Mouse (Mus musculus) neural tube, embryonic 10.5 days (tissue): ENCODE results near the gene Fer1l5.
A peak's percentile ranks its signal among the peaks of the same experiment; 100 is the strongest.

Source experiments
- DNase-seq: peaks from one replicate; pipeline ENCODE4 v3.0.0-alpha.2; 2017; ENCODE audit warnings: low spot score; ENCODE audit errors: extremely low spot score

Gene Fer1l5

DNA sequence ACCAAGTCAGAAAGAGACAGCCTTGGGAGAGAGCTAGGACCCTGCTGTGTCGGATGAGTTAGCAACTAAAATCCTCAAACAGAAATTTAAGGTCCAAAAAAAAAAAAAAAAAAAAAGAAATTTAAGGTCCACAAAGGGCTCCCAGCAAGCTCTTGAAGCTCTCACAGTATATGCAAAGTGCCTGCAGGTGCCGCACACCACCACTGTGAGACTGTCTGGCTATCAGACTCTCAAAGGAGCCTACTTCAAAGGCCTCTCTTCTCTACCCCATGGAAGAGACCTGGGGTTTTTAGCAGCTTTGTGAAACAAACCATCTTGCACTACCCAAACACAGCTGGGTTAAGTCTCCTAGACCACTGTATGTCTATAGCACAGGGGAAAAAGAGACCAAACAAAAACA, 57.4 kb downstream of the Fer1l5 start:
- no peak for DNase-seq

DNA sequence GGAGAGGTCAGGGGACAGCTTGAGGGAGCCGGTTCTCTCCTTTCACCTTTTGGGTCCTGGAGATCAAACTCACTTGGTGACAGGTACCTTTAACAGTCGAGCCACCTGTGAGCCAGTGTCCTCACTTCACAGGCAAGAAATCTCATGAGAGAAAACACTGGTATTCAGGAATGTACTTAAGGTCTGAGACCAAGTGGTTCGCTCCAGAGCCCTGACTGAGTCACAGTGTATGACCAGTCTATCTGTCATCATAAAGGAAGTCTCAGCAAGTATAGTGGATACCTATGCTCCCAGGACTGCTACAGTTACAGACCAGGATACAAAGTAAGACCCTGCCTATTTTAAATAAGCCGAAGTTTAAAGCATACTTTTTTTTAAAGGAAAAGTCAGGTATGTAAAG, 60.9 kb downstream of the Fer1l5 start:
- no peak for DNase-seq

DNA sequence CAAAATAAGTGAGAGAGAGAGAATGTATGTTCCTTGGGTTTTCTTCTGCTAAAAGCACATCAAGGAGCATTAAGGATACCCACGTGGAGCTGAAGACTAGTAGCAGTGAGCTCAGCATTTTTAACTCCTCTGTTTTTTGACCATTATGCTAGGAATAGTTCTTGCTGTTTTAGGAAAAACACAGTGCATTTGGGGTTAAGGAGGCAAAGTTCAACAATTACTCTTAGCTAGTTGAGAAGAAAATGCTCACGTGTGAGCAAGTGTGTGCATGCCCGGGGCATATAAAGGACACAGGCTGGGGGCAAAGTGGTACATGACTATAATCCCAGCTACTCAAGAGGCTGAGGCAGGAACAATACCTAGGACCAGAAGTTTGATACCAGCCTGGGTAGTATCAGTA, 61.5 kb downstream of the Fer1l5 start:
- DNase-seq: no peak

DNA sequence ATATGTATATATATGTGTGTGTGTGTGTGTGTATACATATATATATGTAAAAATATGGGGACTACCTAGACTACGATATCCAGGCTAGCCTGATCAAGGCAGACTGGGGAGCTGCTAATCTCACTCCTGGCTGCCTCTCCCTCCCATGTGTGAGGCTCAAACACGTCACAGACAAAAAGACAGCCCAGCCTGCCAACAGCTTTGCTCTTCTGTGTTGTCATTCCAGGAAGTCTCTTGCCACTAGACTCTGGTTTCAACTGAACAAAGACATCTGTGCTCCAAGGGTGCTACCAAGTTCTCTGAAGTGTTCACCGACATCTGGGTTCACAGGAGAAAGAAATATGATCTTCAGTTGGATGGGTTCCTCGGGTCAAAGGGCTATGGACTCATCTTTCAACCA, 63.0 kb downstream of the Fer1l5 start:
- no peak for DNase-seq

DNA sequence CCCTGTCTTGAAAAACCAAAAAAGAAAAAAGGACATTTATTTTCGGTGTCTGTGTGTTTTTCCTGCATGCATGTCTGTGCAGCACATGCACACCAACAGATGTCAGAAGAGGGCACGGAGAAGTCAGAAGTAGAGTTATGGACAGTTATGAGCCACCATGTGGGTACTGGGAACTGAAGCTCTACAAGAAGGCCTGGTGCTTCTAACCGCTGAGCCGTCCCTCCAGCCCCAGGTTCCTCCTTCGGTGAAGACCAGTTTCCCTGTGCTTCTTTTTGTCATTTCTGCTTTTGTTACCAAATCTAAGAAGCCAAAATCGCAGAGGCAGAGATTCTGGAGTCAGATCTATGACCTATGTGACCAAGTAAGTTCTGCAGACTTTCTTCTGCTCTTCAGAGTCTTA, 64.4 kb downstream of the Fer1l5 start:
- DNase-seq: no peak

DNA sequence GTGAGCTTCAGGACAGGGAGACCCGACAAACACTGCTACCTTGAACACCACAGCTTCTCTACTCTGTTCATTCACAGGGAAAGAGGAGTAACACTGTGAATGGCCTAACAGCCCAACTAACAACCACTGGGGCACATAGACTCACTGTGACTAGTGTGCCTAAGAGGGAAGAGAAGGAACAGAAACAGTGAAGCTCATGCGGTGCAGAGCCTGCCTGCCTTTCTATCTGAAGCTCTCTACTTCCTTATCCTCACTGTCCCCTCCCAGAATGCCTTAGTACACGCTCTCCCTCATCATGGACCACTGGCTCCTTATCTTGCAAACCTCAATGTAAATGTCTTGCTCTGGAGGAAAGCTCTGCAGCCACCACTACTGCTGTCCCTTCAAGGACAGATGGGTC, 65.1 kb downstream of the Fer1l5 start:
- DNase-seq: no peak

DNA sequence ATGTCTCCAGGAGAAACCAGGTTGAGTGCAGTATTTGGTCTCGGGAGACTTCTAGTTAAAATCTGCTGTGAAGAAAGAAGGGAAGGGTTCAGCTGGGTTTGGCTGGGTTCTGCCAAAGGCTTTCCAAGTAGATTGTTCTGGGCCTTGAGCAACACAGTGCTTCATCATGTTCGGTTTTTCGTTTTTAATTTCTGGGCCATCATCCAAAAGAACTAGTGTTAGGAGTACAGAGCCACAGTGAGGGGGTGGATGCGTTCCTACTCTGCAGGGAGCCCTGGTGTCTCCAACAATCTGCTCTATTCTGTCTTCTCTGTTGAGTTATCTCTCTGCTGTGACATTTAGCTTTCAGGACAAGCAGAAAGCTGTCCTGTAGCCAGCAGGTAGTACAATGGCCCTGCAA, 69.0 kb downstream of the Fer1l5 start:
- DNase-seq: no peak

DNA sequence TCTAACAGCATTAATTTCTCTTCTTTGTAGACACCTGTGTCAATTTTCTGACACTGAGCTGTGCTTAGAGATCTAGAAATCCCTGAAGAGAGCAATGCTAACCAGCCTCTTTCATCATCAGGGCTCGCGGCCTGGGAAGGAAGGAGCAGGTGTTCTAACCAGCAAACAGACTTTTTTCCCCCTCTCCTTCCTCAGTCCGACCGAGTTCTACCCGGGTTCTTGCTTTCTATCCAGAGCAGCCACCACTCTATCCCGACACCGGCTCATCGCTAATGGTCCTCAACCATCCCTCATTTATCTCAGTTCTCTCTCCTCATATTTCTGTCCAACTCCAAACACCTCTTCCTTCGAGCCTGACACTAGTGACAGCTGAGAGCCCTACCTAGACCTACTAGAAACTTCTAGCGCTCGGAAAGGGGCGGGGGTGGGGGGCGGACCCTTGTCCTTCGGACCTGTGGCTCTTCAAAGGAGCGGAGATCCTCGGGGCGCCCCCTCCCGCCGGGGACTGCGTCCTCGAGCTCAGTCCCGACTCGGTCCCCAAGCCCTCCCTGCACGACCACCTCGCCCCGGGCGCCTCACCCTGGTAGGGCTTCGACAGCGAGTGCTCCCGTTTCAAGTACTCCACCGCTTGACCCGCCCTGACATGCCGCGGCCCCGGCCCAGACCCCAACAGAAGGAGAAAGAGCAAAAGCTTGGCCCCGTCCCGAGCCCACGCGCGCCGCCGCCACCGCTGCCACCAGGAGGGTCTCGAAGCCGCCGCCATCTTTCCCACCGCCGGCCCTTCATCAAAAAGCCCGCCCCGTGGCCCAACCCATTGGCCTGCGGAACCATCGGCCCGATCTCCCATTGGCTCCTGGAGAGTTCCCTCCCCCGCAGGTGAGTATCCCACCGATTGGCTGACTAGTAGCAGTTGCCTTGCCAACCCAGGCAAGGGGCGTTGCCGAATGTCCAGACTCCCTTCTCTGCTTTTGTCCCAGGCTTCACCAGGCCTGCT, 72.7 kb downstream of the Fer1l5 start, which contains the start of gene Lman2l:
Gene Lman2l (minus strand): TSS at position 801 of the 994 bp plus-strand sequence.
- peak; percentile 95 for DNase-seq

DNA sequence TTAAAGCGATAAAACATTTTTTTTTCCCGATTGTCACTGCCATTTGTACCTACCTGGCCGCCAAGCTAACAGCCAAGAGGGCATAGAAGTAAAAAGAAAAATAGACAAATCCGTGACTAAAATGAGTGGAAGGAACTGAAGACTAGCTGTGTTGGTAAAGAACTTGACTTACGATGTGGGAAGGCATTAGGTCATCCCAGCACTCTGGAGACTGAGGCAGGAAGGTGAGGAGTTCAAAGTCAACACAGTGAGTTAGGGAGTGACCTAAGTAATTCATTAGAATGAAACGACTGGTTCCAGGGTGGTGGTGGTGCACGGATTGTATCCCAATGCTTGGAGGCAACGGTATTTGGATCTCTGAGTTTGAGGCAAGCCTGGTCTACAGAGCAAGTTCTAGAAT, 73.4 kb downstream of the Fer1l5 start:
- no peak for DNase-seq

DNA sequence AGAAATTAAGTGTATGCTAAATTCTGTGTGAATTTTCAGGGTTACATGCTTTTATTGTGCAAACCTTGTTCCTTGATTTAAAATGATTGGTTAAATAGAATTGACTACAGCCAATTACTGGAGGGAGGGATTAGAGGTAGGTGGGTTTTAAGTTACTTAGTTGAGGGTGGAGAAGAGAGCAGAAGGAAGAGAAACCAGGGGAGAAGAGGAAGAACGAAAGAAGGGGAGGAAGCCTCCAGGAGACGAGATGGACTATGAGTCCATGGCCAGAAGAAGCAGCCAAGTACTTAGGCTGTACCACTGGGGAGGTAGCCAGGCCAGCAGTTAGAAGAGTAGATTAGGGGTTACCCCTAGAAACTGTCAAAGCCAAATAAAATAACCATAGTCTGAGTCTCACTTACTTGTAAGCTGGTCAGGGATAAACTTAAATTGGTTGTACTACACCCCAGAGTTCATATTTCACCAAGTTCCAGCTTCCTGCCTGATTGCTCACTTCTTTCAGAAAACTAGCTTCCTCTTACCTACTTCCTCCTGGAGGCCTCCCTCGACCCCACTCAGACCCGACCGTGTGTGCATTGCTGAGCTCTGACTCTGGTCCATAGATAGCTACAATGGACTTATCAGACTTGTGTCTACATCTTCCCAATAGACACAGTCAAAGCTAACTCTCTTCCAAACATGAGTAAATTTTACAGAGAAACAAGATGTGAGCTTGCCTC, 74.2 kb downstream of the Fer1l5 start:
- no peak for DNase-seq

DNA sequence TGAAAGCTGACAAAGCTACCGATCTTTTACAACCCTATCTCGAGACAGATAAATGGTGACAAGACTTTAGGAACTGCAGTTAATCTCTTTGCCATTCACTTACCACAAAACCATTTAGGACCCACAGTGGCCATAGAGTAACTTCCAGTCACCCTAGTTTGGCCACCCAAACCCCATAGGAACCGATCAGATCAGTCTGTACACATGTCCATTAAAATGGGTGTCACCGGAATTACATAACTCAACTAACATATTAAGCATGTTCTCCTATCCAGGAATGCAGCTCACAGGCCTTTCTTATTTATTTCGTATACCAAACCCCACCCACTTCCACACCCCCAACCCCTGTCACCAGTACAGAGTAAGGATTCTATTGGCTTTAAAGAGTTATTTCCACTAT, 74.8 kb downstream of the Fer1l5 start:
- no peak for DNase-seq

DNA sequence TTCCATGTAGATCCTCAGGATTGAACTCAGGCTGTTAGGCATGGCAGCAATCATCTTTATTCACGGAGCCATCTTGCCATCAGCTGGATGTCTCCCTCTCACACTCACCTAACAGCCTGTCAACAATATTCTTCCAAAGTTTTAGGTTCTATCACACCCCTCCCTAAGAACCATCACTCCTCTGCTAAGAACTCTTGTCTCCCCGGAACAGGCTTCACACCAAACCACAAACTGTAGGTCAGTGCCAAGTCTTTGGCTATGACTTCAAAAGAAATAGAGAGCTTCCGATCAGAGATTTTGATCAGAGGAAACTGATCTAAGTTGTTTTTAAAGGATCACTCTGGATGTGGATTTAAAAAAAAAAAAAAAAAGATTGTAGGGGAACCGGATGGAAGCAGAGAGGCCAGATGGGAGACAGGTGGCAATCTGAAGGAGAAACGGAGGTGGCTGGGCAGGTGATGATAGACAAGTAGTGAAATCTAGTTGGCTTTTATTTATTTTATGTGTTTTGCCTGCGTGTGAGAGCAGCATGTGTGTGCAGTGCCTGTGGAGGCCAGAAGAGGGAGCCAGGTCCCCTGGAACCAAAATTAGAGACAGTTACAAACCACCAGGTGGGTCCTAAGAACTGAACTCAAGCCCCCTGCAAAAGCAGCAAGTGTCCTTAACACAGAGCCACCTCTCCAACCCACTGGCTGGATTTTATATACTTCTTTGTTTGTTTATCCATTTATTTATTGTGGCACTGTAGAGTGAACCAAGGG, 82.1 kb downstream of the Fer1l5 start:
- no peak for DNase-seq

DNA sequence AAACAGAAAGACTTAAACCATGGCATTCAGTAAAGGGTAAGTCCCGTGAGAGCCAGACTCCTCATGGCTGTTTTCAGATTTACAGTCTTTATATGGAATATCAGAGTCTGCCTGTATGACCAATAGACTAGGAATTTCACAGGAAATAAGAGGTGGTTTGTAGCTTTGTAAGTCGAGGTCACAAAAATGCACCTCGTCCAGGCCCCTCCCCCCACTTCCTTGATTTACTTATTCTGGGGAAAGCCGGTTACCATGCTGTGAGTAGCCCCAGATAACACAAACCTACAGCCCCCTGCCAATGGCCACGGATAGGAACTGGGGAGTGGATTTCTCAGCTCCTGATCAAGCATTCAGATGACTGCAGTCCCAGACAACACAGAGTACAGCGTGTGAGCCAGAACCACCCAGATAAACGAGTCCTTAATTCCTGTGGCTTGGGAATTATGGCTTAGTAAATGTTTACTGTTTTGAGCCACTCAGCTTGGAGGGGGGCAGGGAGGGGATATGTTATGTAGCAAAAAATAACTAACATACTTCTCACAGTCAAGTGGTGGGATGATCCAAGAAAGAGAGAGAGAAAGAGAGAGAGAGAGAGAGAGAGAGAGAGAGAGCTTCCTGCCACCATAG, 85.4 kb downstream of the Fer1l5 start:
- no peak for DNase-seq

DNA sequence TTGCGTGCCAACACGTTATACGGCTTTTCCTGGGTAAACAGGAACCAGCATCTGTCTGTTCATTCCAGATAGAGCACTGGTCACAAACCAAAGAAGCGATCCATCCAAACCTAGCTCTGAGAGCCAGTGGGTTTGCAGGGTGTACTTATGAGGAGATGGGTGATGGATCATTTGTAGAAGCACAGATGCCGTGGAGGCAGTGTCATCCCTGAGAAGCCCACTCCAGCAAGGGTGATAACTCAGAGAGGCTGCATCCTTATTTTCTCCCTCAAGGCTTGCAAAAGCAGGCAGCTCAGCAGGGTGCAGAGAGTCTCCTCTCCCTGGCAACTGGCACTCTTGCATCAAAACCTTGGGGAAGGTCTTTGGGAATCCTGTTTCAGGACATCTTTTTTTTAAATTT, 86.1 kb downstream of the Fer1l5 start:
- no peak for DNase-seq

DNA sequence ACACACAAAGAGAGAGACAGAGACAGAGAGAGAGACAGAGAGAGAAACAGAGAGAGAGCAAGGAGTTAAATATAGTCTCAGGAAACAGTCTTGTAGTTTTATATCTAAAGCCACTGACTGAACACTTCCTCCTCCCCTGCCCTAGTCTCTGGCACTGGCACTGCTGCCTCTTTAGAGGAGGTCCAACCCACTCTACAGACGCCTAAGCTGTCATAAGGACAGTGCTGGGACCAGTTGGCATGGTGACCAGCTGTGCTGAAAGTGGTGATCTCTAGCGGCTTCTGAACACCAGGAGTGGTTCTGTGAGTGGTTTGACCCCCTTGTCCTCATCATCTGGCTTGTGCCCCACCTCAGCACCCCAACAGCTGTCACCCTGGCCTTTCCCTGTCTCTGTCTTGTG, 89.7 kb downstream of the Fer1l5 start:
- DNase-seq: no peak

DNA sequence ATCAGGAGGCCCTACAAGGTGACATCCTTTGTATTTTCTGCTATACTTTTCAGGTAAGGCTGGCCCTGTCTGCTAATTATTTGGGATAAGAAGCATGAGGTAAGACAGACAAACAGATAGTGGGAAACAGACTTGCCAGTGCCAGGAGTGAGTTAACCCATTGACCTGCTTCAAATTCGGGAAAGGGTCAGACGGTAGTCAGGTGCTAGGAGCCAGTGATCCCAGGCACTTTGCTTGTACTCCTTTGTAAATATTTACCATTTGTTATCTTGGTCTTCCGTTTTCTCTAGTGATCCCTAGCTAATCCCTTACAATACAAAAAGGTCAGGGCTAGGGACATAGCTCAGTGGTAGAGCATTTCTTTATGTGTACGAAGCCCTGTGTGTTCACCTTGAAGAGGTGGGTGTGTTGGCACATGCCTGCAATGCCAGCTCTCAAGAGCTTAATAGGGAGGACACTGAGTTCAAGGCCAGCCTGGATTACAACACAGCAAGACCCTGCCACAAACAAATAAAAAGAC, 93.6 kb downstream of the Fer1l5 start:
- no peak for DNase-seq

DNA sequence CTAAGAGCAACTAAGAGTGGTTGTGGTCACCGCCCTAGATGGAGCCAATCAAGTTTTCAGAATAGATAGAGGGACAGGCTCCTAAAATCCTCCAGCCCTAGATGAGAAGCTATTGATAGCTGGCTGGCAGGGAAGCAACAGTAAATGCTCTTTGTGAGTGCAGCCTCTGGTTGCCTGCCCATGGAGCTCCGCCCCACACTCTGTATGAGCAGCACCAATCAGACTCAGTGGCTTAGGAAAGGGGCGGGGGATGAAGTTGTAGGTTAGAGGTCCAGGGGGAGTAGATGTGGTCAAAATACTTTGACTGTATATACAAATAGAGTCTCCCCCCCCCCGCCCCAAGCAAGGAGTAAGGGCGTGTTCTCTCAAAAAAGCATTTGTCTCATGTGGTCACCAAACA, 95.4 kb downstream of the Fer1l5 start:
- no peak for DNase-seq

DNA sequence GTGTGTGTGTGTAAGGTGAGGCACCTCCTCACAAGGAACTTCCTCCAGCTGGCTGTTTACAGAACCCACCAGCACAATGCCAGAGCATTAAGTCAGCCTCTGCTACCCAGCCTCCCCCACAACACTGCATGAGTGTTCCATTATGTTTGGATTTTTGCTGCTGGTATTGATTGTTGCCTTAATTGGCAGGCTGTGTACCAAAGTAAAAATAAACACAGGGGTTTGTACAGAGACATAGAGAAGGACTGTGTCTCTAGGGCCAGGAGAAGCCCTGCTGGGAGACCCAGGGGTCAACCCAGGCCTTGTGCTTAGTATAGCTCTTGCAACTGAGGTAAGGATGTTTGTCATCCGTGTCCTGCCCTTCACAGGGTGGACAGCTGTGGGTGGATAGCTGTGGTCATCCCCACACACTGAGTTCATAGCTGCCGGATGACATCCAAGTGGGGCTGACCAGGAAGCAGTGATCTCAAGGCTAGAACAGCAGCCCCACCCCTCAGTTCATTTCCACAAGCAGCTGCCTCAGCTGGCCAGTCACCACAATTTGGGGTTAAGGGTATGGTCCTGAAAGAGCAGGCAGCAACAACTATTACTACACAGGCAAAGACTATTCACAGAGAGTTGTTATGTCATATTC, 97.8 kb downstream of the Fer1l5 start:
- no peak for DNase-seq

DNA sequence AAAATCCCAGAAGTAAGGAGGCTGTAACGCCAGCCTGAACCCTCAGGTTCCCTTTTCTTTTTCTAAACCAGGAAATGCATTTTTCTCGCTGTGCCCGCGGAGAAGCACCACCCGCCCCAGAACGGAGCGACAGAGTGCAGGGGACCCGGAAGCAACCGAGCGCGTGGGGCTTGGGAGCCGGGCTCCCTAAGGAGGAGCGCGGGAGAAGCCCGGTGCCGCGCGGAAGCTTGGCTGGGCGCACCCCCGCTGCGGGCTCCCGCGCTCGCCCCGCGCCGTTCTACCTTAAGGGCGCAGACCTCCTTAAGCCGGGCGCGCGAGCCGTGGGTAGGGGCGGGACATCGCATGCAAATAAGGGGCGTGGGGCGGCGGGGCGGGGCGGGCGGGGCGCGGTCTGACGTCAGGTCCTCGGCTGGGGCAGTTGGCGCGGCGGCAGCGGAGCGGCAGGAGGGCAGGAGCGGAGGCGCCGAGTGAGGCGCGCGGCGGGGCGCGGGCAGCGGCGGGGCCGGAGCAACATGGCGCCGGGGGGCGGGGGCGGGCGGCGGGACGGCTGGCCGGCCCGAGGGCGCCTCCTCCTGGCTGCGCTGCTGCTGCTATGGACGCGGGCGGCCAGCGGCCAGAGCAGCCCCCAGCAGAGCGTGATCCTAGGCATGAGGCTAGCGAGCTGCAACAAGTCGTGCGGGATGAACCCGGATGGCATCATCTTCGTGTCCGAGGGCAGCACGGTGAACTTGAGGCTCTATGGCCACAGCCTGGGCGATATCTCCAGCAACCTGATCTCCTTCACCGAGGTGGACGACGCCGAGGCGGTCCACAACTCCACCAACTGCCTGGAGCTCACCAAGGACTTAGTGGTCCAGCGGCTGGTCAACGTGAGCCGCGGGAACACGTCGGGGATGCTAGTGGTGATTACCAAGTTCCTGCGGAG, 99.4 kb downstream of the Fer1l5 start, which contains the start of gene Cnnm4:
Gene Cnnm4 (plus strand): TSS at position 440 of the 925 bp plus-strand sequence.
- peak; percentile 93 for DNase-seq
